Mouse (Mus musculus): Measurements from ENCODE around the gene Lmna.

Gene Lmna

GRCm38 (mm10) chr3:88509692-88510420 lies at the start of gene Lmna:
Gene Lmna, minus strand, starts transcription at chr3:88509956.
- DNase-seq (ENCODE audit: low spot score), result peak; percentile 92

DNA sequence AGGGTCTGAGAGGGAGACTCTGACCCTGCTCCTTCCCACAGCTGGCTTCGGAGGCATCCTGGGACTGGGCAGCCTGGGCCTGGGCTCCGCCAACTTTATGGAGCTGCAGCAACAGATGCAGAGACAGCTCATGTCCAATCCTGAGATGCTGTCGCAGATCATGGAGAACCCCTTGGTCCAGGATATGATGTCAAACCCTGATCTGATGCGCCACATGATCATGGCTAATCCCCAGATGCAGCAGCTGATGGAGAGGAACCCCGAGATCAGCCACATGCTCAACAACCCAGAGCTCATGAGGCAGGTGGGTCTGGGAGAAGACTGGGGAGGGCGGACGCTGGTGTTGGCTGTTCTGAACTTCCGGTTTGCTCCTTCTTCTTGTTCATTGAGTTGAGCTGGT lies 46.9 kb upstream of the Lmna start:
- DNase-seq (ENCODE audit: low spot score), result no peak

DNA sequence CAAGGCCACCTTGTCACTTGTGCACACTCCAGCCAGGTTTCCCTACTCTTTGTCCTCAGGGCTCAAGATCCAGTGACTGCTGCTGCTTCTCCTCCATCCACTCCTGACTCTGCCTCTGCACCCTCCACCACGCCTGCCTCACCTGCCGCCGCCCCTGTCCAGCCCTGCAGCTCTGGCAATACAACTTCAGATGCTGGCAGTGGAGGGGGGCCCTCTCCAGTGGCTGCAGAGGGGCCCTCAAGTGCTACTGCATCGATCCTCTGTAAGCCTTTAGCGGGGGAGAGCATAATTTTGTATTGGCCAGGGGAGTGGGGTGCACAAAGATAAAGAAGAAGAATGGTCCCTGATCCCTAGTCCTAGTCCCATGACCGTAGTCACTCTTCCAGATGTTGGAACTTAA lies 46.0 kb upstream of the Lmna start:
- no peak for DNase-seq (ENCODE audit: low spot score)

DNA sequence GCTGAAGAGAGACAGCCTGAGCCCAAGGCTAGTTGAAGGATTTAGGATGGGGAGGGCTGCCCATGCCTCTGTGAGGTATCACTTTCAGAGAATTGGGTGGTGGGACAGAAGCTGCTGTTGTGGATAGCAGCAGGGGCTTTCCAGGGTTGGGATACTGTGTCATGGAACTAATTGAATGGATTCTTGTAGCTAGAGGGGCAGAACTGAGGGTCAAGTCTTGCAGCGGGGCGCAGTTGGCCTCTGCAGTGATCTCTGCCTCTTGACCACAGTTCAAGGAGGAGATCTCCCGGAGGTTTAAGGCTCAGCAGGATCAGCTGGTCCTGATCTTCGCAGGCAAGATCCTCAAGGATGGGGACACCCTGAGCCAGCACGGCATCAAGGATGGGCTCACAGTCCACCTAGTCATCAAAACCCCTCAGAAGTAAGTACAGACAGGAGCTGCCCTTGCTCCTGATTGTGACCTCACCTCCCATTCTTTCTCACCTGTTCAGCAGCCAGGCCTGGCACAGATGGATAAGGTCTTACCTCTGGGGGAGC lies 45.4 kb upstream of the Lmna start:
- no peak for DNase-seq (ENCODE audit: low spot score)

GRCm38 (mm10) chr3:88553880-88554586 lies 44.3 kb upstream of the Lmna start:
- DNase-seq (ENCODE audit: low spot score), result peak; percentile 66

DNA sequence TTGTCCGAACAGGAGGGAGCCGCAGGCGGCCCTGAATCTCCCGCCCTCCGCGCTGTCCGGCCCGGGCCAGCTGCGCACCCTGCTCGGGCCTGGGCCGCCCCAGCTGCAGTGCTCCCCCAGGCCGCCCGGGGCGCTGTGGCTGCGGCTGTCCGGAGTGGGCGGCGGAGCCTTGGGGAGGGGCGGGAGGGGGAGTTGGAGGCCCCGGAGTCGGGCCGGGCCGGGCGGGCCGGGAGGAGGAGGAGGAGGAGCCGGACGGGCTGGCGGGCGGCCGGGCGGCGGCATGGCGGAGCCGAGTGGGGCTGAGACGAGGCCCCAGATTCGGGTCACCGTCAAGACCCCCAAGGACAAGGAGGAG lies 43.7 kb upstream of the Lmna start, which contains the start of gene Ubqln4:
TSS of gene Ubqln4 (plus strand) at position 234 of the 355 bp plus-strand sequence.
- DNase-seq (ENCODE audit: low spot score), result peak; percentile 85

DNA sequence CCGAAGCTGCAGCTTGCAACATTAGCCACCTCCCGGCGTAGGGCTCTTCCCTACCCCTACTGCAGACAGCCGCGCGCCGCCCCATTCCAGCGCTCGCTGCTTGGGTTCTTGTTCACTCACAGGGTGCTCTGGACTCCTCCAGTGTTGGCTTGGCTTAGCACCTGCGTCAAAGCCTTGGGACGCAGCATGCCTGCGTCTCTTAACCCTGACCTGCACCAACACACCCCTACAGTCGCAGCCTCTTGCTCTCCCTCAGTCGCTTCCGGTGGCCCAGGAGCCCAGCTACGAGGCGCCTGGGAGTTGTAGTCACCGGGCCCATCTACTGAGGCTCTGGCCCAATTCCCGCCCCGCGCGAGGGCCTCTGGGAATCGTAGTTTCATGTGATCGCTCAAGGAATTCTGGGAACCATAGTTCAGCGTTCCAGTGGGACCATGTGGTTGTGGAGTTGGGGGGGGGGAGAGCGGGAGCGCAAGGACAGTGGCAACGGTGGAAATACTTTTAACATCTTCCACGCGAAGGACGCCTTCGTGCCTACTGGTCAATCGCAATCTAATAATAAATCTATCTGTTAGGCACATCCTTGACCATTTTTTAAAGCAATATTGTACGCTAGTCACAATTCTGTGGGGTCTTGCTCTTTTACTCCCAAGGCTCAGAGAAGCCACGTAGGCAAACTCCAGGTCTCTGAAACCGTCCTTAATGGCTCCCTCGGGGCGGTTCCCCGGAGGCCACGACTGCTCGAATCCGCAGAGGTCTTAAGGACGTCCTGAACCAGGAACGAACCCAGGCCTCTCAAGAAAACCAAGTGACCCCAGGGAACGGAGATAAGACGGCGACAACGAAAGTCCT lies 43.1 kb upstream of the Lmna start, which contains the start of gene Lamtor2:
TSS of gene Lamtor2 (minus strand) at position 399 of the 849 bp plus-strand sequence.
- DNase-seq (ENCODE audit: low spot score), result peak; percentile 99

GRCm38 (mm10) chr3:88552082-88552645 lies 42.4 kb upstream of the Lmna start:
- DNase-seq (ENCODE audit: low spot score), result no peak

GRCm38 (mm10) chr3:88551586-88551985 lies 41.8 kb upstream of the Lmna start:
- DNase-seq (ENCODE audit: low spot score), result no peak

DNA sequence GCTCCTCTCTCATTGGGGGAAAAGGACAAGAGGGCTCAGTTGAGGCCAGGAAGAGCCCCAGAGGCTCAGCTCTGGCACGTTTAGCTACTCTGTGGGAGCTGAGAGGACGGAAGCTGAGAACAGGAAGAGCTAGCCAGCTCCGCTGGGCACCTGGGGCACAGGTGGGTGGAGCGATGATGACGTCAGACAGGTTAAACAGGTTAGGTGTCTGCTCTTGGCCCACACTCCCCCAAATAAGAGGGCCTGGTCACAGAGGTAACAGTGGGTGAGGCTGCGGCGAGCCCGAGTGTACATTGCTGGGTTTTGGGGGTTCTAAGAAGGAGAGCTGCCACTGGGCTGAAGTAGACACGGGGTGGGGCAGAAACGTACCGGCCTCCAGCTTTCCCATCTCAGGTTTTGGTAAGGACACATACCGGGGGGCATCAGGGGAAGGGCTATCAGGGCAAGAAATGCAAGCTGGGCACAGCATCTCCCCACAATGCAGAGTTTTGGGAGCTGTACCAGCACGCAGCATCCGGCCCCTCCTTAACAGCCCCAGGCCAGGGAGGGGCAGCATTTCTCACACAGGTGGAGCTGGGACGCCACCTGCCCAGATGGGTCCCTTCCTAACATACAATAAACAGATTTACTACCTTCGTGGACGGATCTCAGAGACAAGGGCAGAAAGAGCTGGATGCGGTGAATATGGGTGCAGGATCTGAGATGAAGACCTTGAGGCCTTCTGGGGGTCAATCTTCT lies 38.6 kb upstream of the Lmna start, which contains the start of gene Rab25:
TSS of gene Rab25 (minus strand) at position 121 of the 738 bp plus-strand sequence.
- no peak for DNase-seq (ENCODE audit: low spot score)

- no peak for DNase-seq (ENCODE audit: low spot score)
Observed at GRCm38 (mm10) chr3:88546674-88547418, 37.1 kb upstream of the Lmna start.

DNA sequence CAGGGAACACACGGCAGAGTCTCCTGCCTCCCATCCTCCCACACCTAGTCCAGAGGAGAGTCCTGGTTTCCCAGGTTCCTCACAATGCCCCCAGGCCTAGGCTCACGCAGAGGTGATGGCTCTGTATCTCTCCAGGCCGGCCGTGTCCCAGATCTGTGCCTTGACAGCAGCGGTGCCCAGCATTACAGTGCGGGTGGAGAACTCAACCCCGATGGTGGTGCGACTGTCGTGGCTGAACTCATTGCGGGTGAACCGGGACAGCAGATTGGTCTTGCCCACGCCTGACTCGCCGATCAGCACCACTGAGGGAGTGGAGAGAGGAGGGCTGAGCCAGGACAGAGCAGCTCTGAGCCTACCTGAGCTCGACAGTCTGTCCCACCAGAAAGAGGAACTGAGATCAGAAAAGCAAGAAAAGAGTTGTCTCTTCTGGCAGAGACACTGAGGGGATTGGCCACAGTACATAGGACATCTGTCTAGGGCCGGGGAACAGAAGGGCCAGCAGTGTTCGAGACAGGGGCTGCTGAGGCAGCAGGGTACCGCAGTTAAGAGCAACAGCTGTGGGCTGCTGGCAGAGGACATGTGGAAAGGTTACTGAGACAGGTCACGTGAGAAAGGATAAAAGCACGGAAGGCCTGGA lies 35.3 kb upstream of the Lmna start:
- DNase-seq (ENCODE audit: low spot score), result no peak

DNA sequence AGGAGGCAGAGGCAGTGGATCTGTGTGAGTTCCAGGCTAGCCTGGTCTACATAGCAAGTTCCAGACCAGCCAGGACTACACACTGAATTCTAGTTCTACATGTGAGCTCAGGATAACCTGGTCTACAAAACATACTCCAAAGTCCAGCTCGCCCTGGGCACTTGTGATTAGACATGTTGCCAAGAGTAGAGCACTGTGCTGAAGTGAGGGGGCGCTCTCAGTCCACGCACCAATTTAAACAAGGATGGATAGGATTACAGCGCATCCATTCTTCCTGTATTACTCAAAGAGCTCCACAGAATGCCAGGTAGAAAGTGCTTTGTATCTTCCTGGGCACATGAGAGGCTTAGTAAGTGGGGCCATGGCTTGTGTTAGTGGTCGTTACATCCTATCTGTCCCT lies 34.8 kb upstream of the Lmna start:
- DNase-seq (ENCODE audit: low spot score), result peak; percentile 55

DNA sequence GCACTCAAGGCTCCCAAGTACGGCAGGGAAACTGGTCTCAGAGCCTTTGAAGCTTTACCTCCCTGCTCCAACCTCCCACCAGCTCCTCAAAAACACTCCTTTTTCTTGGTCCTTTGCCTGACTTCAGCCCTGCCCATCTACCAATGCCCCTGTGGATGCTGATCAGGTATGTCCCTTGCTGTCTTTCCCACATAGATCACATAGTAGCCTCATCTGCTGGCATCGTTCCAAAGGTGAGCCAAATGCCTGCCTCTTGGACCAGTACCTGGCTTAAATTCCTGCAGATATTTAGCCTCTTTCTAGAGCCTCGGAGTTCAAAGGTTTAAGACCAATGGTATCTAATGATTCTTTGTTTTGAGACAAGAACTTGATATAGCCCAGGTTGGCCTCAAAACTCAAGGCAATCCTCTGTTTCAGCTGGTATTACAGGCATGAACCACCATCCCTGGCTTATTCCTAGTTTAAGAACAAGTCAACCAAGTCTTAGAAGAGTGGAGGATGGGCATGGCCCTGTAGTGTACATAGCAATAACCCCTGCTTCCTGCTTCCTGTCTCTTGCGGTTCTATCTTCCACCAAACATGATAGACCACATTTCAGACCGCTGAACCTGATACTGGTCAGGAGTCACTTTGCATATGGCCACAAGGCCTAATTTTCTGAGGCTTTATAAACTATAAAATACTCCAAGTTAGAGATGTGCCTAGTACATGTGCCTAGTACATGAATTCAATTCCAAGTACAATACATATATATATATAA lies 34.1 kb upstream of the Lmna start:
- no peak for DNase-seq (ENCODE audit: low spot score)

DNA sequence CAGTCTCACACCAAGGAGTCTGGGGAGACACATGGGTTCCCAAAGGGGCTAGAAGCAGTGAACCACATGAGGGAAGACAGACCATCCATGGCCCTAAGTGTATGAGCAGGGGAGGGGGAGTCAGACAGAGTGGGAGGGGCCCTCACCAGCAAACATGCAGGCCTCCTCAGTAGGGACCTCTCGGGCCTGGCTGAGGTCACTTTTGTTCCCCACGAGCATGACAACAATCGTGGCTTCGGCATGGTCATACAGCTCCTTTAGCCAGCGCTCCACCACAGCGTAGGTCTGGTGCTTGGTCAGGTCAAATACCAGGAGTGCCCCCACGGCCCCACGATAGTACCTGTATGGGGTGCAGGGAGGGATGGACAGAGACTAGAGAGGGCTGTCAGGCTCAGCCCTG lies 33.4 kb upstream of the Lmna start:
- no peak for DNase-seq (ENCODE audit: low spot score)

DNA sequence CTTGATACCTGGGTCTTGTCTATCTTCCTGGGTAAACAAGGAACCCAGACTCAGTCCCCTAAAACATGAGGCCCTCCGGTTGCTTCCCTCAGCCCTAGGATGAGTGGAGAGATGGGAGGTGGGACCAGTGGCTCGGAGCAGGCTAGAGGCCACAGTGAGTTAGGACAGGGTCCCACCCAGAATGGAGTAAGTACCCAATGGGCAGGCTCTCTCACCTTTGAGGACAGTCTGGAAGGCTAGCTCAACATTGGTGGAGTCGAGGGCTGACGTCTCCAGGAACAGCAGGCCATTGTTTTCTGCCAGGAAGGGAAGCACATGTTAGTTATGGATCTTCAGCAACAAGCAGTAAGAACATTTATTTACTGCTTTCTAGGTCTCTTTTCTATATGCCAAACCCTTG lies 32.7 kb upstream of the Lmna start:
- DNase-seq (ENCODE audit: low spot score), result no peak

- no peak for DNase-seq (ENCODE audit: low spot score)
Observed at GRCm38 (mm10) chr3:88541622-88542401, 32.1 kb upstream of the Lmna start.

GRCm38 (mm10) chr3:88540085-88540484 lies 30.3 kb upstream of the Lmna start:
- no peak for DNase-seq (ENCODE audit: low spot score)

Measured in embryo, embryonic 10 days (tissue).